Mouse (Mus musculus): ENCODE data around the gene Hoga1.

GRCm38 (mm10) chr19:42089103-42089747 is 43.8 kb downstream of the Hoga1 start:
- no peak for TF ChIP-seq CTCF (IDR thresholded peaks at IDR 0.05; ENCODE audit: control insufficient read depth, insufficient read depth, insufficient replicate concordance, low read depth, low read length)
- TF ChIP-seq POLR2A (IDR thresholded peaks at IDR 0.05; ENCODE audit: control insufficient read depth, low read depth, low read length) = peak; percentile 51; the same call in 1 of the 2 replicates

Data from testis, adult 2 months (tissue).